Mouse (Mus musculus) cerebellum, adult 2 months (tissue): ENCODE data around the gene Hnrnph2. TPM values are rescaled to one million over a fixed set of nuclear protein-coding genes. Genes with fewer than 3 reads are reported as not detected.
A peak's percentile ranks its signal among the peaks of the same experiment; 100 is the strongest.

ENCODE experiments used
- DNase-seq, 2 experiments: peaks; one replicate each; pipeline ENCODE4 v3.0.0; 2021
- H3K27ac ChIP-seq: fragments of 200-500 bp; 2 replicates; pipeline ENCODE4 v1.5.1; 2012; ENCODE audit warnings: low read length, control low read depth, inconsistent platforms; ENCODE audit not compliant: insufficient read depth
- H3K27me3 ChIP-seq: fragments of 200-500 bp; 2 replicates; pipeline ENCODE4 v1.6.1; 2012; ENCODE audit warnings: inconsistent platforms, mild to moderate bottlenecking, low read length, moderate library complexity; ENCODE audit not compliant: control insufficient read depth, insufficient read depth
- H3K4me1 ChIP-seq: fragments of 200-500 bp; 2 replicates; pipeline ENCODE4 v1.6.1; 2011; ENCODE audit warnings: low read length; ENCODE audit not compliant: control insufficient read depth, insufficient read depth
- H3K4me3 ChIP-seq: fragments of 200-500 bp; replicated peaks from 2 replicates; pipeline ENCODE3; 2011; ENCODE audit warnings: mild to moderate bottlenecking, low read depth, low read length, control low read depth; ENCODE audit not compliant: insufficient read depth
- CTCF ChIP-seq: fragments of 200-500 bp; IDR thresholded peaks from 2 replicates; pipeline ENCODE4 v1.5.1; 2011; ENCODE audit warnings: low read depth, mild to moderate bottlenecking, control low read depth, low read length, moderate library complexity, borderline replicate concordance; ENCODE audit not compliant: insufficient read depth
- POLR2A ChIP-seq: fragments of 200-500 bp; IDR thresholded peaks from 2 replicates; pipeline ENCODE4 v1.6.1; 2011; ENCODE audit warnings: low read length, control low read depth, borderline replicate concordance; ENCODE audit not compliant: insufficient read depth
- WGBS: fragments of 180-500 bp; shearing (Covaris S2); methylation state at CpG from one replicate; pipeline ENCODE4 v1.1.7; 2018; 5-methylcytosine and 5-hydroxymethylcytosine counted together
- polyA plus RNA-seq: library from polyadenylated mRNA; depleted of rRNA; stranded (reverse); fragments of >200 nt; gene quantifications from 2 replicates; pipeline ENCODE4 v1.2.3, GENCODE M21; 2012; rRNA removed

The Hnrnph2 gene
- polyA plus RNA-seq, 1 experiment, result 104 TPM

GRCm38 (mm10) chrX:134646338-134646737, 45.4 kb downstream of the Hnrnph2 start:
- no peaks in the 10 kb centered on the region for H3K4me1 ChIP-seq
- DNase-seq, result no peak
- 88% methylated on average over 1 of the region's 1 CpGs for WGBS
- H3K27ac ChIP-seq, result no peak overlapping the region
- no peak for TF ChIP-seq CTCF
- TF ChIP-seq POLR2A, result no peak
- H3K27me3 ChIP-seq, result no peaks in the 10 kb centered on the region
- H3K4me3 ChIP-seq, result no peak overlapping the region

GRCm38 (mm10) chrX:134647421-134647820, 46.4 kb downstream of the Hnrnph2 start:
- Histone ChIP-seq H3K27ac (no peak overlapping the region), H3K4me1 (no peaks in the 10 kb centered on the region), H3K4me3 (no peak overlapping the region), H3K27me3 (no peaks in the 10 kb centered on the region)
- WGBS, result 68% methylated on average over 8 of the region's 8 CpGs
- TF ChIP-seq CTCF (no peak), POLR2A (no peak)
- no peak for DNase-seq

GRCm38 (mm10) chrX:134648031-134648692, 47.2 kb downstream of the Hnrnph2 start:
- WGBS, result 12% methylated on average over 11 of the region's 11 CpGs
- Histone ChIP-seq H3K4me1 (no peaks in the 10 kb centered on the region), H3K27ac (no peak overlapping the region), H3K27me3 (no peaks in the 10 kb centered on the region), H3K4me3 (no peak overlapping the region)
- no peak for TF ChIP-seq POLR2A
- peak; percentile 49; the same call in 1 of the 2 replicates for TF ChIP-seq CTCF
- peak; percentile 68 to 76 for DNase-seq

- Histone ChIP-seq H3K4me1 (no peaks in the 10 kb centered on the region), H3K27ac (no peak overlapping the region), H3K27me3 (no peaks in the 10 kb centered on the region), H3K4me3 (no peak overlapping the region)
- 100% methylated on average over 1 of the region's 1 CpGs for WGBS
- no peak for DNase-seq
- TF ChIP-seq POLR2A (no peak), CTCF (no peak)
Observed at GRCm38 (mm10) chrX:134652061-134652460, 51.1 kb downstream of the Hnrnph2 start.

Other genes starting within 250 kb of the Hnrnph2 start
- 12.8 and 14.0 TPM in 2 replicates for gene Drp2, start 196.6 kb upstream of the Hnrnph2 start, polyA plus RNA-seq
- 0.08 TPM in 1 of 2 replicates, not detected in the other for gene Taf7l, start 124.7 kb upstream of the Hnrnph2 start, polyA plus RNA-seq
- 17.5 and 18.9 TPM in 2 replicates for gene Timm8a1, start 59.3 kb upstream of the Hnrnph2 start, polyA plus RNA-seq
- gene Btk, start 17.6 kb upstream of the Hnrnph2 start, polyA plus RNA-seq, result 0.44 and 0.51 TPM in 2 replicates
- 426 and 451 TPM in 2 replicates for gene Rpl36a, start 15.5 kb upstream of the Hnrnph2 start, polyA plus RNA-seq
- gene Gla, start 54 bp upstream of the Hnrnph2 start, polyA plus RNA-seq, result 8.7 and 9.5 TPM in 2 replicates
- 15.2 and 15.8 TPM in 2 replicates for gene Armcx4, start 85.3 kb downstream of the Hnrnph2 start, polyA plus RNA-seq
- gene Armcx1, start 116.8 kb downstream of the Hnrnph2 start, polyA plus RNA-seq, result 72.1 and 76.4 TPM in 2 replicates
- 10.1 and 11.6 TPM in 2 replicates for gene Armcx6, start 150.2 kb downstream of the Hnrnph2 start, polyA plus RNA-seq
- gene Armcx3, start 155.4 kb downstream of the Hnrnph2 start, polyA plus RNA-seq, result 62.2 and 66.1 TPM in 2 replicates
- gene Armcx2, start 208.0 kb downstream of the Hnrnph2 start, polyA plus RNA-seq, result 40.9 and 41.4 TPM in 2 replicates